Mouse (Mus musculus) forebrain, postnatal 0 days (tissue): ENCODE data around the gene Rpl29. TPM values are rescaled to one million over a fixed set of nuclear protein-coding genes. Genes with fewer than 3 reads are reported as not detected.

Source experiments
- ATAC-seq: fragments of 200-750 bp; cut with Nextera tagmentation; 2 replicates; pipeline ENCODE4 v1.8.0; 2017; ENCODE audit warnings: mild to moderate bottlenecking, moderate library complexity
- DNase-seq: peaks from one replicate; pipeline ENCODE4 v3.0.0-alpha.2; 2015
- H3K27ac ChIP-seq: fragments of 300-500 bp; sonication (generic); 2 replicates; pipeline ENCODE4 v1.5.1; 2014; ENCODE audit warnings: low read depth, mild to moderate bottlenecking, antibody characterized with exemption, low read length, moderate library complexity, mixed read lengths
- H3K27me3 ChIP-seq: fragments of 300-500 bp; sonication (generic); 2 replicates; pipeline ENCODE4 v1.6.1; 2014; ENCODE audit warnings: mild to moderate bottlenecking, low read length, mixed read lengths; ENCODE audit not compliant: insufficient read depth
- H3K36me3 ChIP-seq: fragments of 300-500 bp; sonication (generic); 2 replicates; pipeline ENCODE4 v1.6.1; 2014; ENCODE audit warnings: mild to moderate bottlenecking, moderate library complexity; ENCODE audit not compliant: insufficient read depth
- H3K4me1 ChIP-seq: fragments of 300-500 bp; sonication (generic); 2 replicates; pipeline ENCODE4 v1.6.1; 2014; ENCODE audit warnings: antibody characterized with exemption; ENCODE audit not compliant: insufficient read depth
- H3K4me2 ChIP-seq: fragments of 300-500 bp; sonication (generic); 2 replicates; pipeline ENCODE4 v1.6.1; 2014; ENCODE audit warnings: low read depth, mild to moderate bottlenecking, moderate library complexity
- H3K4me3 ChIP-seq: fragments of 300-500 bp; sonication (generic); 2 replicates; pipeline ENCODE4 v1.5.1; 2014; ENCODE audit warnings: low read depth, low read length, mixed read lengths
- H3K9ac ChIP-seq: fragments of 300-500 bp; sonication (generic); 2 replicates; pipeline ENCODE4 v1.6.1; 2014; ENCODE audit warnings: mild to moderate bottlenecking
- H3K9me3 ChIP-seq: fragments of 300-500 bp; sonication (generic); 2 replicates; pipeline ENCODE4 v1.6.1; 2016; ENCODE audit warnings: low read length
- CTCF ChIP-seq: sonication (generic); IDR thresholded peaks from 2 replicates; pipeline ENCODE4 v1.5.1; 2016; ENCODE audit warnings: antibody characterized with exemption, control low read depth, low read depth
- WGBS: fragments of 180-500 bp; shearing (Covaris S2); extraction: QIAGEN DNeasy Blood & Tissue Kit; methylation state at CpG from one replicate; pipeline ENCODE4 v1.1.7; 2014; 5-methylcytosine and 5-hydroxymethylcytosine counted together
- polyA plus RNA-seq: library from polyadenylated mRNA; unstranded; fragments of >200 nt; fragmentation: Nextera tagmentation; extraction: Ambion mirVana; gene quantifications from 2 replicates; pipeline ENCODE4 v1.2.1, GENCODE M21; 2015
- total RNA-seq: library from RNA; depleted of rRNA; stranded (reverse); fragments of >200 nt; gene quantifications from 2 replicates; pipeline ENCODE4 v1.2.3, GENCODE M21; 2014

Rpl29 gene
- total and polyA plus RNA-seq, 2 experiments from 2014 or later, result 678 to 890 TPM

GRCm38 (mm10) chr9:106451298-106451697 lies 22.0 kb downstream of the Rpl29 start:
- 85% methylated on average over 11 of the region's 11 CpGs for WGBS
- no peaks in the 10 kb centered on the region for H3K36me3 ChIP-seq
- no peak overlapping the region for H3K27ac ChIP-seq
- no peak for DNase-seq
- no peaks in the 10 kb centered on the region for H3K9me3 ChIP-seq
- no peak overlapping the region for H3K9ac ChIP-seq
- no peak for TF ChIP-seq CTCF
- no peaks in the 10 kb centered on the region for H3K27me3 ChIP-seq
- H3K4me1 ChIP-seq, result peaks cover 31% of the 10 kb centered on the region
- ATAC-seq, result no peak
- H3K4me3 ChIP-seq, result no peak overlapping the region
- H3K4me2 ChIP-seq, result no peak overlapping the region

- ATAC-seq (no peak), DNase-seq (no peak)
- Histone ChIP-seq H3K4me3 (no peak overlapping the region), H3K36me3 (no peaks in the 10 kb centered on the region), H3K4me2 (no peak overlapping the region), H3K27ac (no peak overlapping the region), H3K27me3 (no peaks in the 10 kb centered on the region), H3K9me3 (no peaks in the 10 kb centered on the region), H3K9ac (no peak overlapping the region), H3K4me1 (peaks cover 37% of the 10 kb centered on the region)
- no peak for TF ChIP-seq CTCF
- WGBS, result 68% methylated on average over 2 of the region's 2 CpGs
Observed at GRCm38 (mm10) chr9:106451899-106452298, 22.6 kb downstream of the Rpl29 start.

- H3K27ac ChIP-seq, result peak overlapping the region; percentile 91; the same call in 1 of the 2 replicates
Observed at GRCm38 (mm10) chr9:106452351-106452750, 23.1 kb downstream of the Rpl29 start.

GRCm38 (mm10) chr9:106452821-106453220 lies 23.6 kb downstream of the Rpl29 start:
- no peaks in the 10 kb centered on the region for H3K27me3 ChIP-seq
- H3K27ac ChIP-seq, result peak overlapping the region; percentile 91
- peak overlapping the region; percentile 97 for H3K4me2 ChIP-seq
- H3K4me1 ChIP-seq, result peaks cover 41% of the 10 kb centered on the region
- WGBS, result under 1% methylated on average over 7 of the region's 7 CpGs
- H3K4me3 ChIP-seq, result peak overlapping the region; percentile 71
- no peaks in the 10 kb centered on the region for H3K9me3 ChIP-seq
- DNase-seq (peak; percentile 30), ATAC-seq (no peak)
- no peak for TF ChIP-seq CTCF
- peak overlapping the region; percentile 92 for H3K9ac ChIP-seq
- no peaks in the 10 kb centered on the region for H3K36me3 ChIP-seq

More at GRCm38 (mm10) chr9:106452351-106452750, 23.1 kb downstream of the Rpl29 start:
- no peak for TF ChIP-seq CTCF
- ATAC-seq (no peak), DNase-seq (no peak)
- Histone ChIP-seq H3K36me3 (no peaks in the 10 kb centered on the region), H3K4me1 (peaks cover 41% of the 10 kb centered on the region), H3K27me3 (no peaks in the 10 kb centered on the region), H3K9me3 (no peaks in the 10 kb centered on the region), H3K4me2 (peak overlapping the region; percentile 97), H3K4me3 (no peak overlapping the region), H3K9ac (peak overlapping the region; percentile 92; the same call in 1 of the 2 replicates)
- 27% methylated on average over 6 of the region's 6 CpGs for WGBS

GRCm38 (mm10) chr9:106453271-106454070 lies 24.2 kb downstream of the Rpl29 start, which contains the start of gene Pcbp4:
Gene Pcbp4, plus strand, starts transcription at chr9:106453291.
- peaks cover 37% of the 10 kb centered on the region for H3K4me1 ChIP-seq
- ATAC-seq (peak; percentile 67), DNase-seq (peak; percentile 67)
- TF ChIP-seq CTCF, result no peak
- H3K4me3 ChIP-seq, result peak within 1 kb of the TSS; percentile 71
- H3K9me3 ChIP-seq, result no peaks in the 10 kb centered on the region
- under 1% methylated on average over 34 of the region's 74 CpGs for WGBS
- H3K27ac ChIP-seq, result peak within 1 kb of the TSS; percentile 91
- H3K4me2 ChIP-seq, result peak within 1 kb of the TSS; percentile 97
- no peaks in the 10 kb centered on the region for H3K27me3 ChIP-seq
- H3K36me3 ChIP-seq, result no peaks in the 10 kb centered on the region
- peak within 1 kb of the TSS; percentile 92 for H3K9ac ChIP-seq

GRCm38 (mm10) chr9:106454071-106454761 lies 25.0 kb downstream of the Rpl29 start:
- TF ChIP-seq CTCF, result no peak
- DNase-seq (peak; percentile 62), ATAC-seq (peak; percentile 35)
- WGBS, result 2% methylated on average over 15 of the region's 20 CpGs
- H3K36me3 ChIP-seq, result no peaks in the 10 kb centered on the region
- peak overlapping the region; percentile 71 for H3K4me3 ChIP-seq
- peaks cover 30% of the 10 kb centered on the region for H3K4me1 ChIP-seq
- H3K27ac ChIP-seq, result peak overlapping the region; percentile 91
- H3K9me3 ChIP-seq, result no peaks in the 10 kb centered on the region
- H3K27me3 ChIP-seq, result no peaks in the 10 kb centered on the region
- H3K4me2 ChIP-seq, result peak overlapping the region; percentile 97
- H3K9ac ChIP-seq, result peak overlapping the region; percentile 92
